Mouse (Mus musculus) gastrocnemius, postnatal 10 days (tissue): ENCODE results near the gene Ttc39d. TPM values are rescaled to one million over a fixed set of nuclear protein-coding genes. Genes with fewer than 3 reads are reported as not detected.

Source experiments
- total RNA-seq, 2 experiments: library from RNA; stranded (reverse); gene quantifications; 2 replicates each; pipeline ENCODE4 v1.2.3; 2021

The Ttc39d gene
- total RNA-seq, 2 experiments from 2014 or later, result not detected

Other genes with a start within 250 kb of the Ttc39d start
- gene Hnrnpll, start 145.1 kb upstream of the Ttc39d start, total RNA-seq, result 10 to 100 TPM; 22.9 to 27.7 TPM
- 1 to 10 TPM; 2.1 to 2.5 TPM for gene Galm, start 80.0 kb upstream of the Ttc39d start, total RNA-seq
- gene Srsf7, start 153 bp upstream of the Ttc39d start, total RNA-seq, result 10 to 100 TPM; 46.8 to 59.0 TPM
- gene Gemin6, start 17.0 kb downstream of the Ttc39d start, total RNA-seq, result 1 to 10 TPM; 5.6 to 6.1 TPM
- gene Morn2, start 82.7 kb downstream of the Ttc39d start, total RNA-seq, result 1 to 10 TPM; 2.9 to 5.0 TPM
- 10 to 100 TPM in 1 of 2 experiments, 1 to 10 TPM in 1; 8.4 to 11.7 TPM for gene Dhx57, start 83.0 kb downstream of the Ttc39d start, total RNA-seq
- under 1 TPM; 0.47 TPM for gene Arhgef33, start 99.9 kb downstream of the Ttc39d start, total RNA-seq
- gene Gm10190, start 166.1 kb downstream of the Ttc39d start, total RNA-seq, result under 1 TPM in 1 of 2 experiments, not detected in 1; 0.96 TPM